21 mouse cellular contexts compared by ENCODE assay signal in genomic region chr8:127315811-127316210, GRCm38 (mm10).
DNase-seq lines count a peak whose midpoint lies in the region; ATAC-seq lines count a peak whose summit lies in the region.
"Had no signal": no experiment of that assay in that cellular context is flagged by ENCODE, and none has a peak within 500 bp of the region (broad histone marks: within the 10 kb centered on the region; RNA-seq: fewer than 3 reads in every experiment).

No protein-coding gene starts in this region.

- no peak overlapping the region for H3K9ac ChIP-seq in limb, embryonic 12.5 days (replicated peaks)
- H3K9ac ChIP-seq in forebrain, embryonic 12.5 days: no peak overlapping the region
- H3K9ac ChIP-seq: limb, embryonic 13.5 days; liver, embryonic 12.5 days; midbrain, embryonic 13.5 days had no signal

- no peak for DNase-seq in limb, embryonic 10.5 days (ENCODE audit: low spot score)
- peak; percentile 35 to 58 for DNase-seq in kidney, adult 8-10 months
- DNase-seq in kidney, postnatal 10 days: peak; percentile 26
- DNase-seq in cerebellum, postnatal 25 days: no peak
- no peak for DNase-seq in layer of hippocampus, postnatal 36 days
- DNase-seq: adrenal gland, postnatal 36 days; cerebellum, adult 2 months; cerebellum, postnatal 14 days; heart, postnatal 14 days; lung, adult 18-20 months; lung, postnatal 10 days; thymus, adult 2 months; thymus, postnatal 36 days had no signal

- no peak for ATAC-seq in limb, embryonic 12.5 days (ENCODE audit: insufficient number of reproducible peaks, insufficient read depth, low FRiP score, low TSS enrichment, low read depth)
- ATAC-seq in forebrain, embryonic 12.5 days (ENCODE audit: low FRiP score): no peak
- ATAC-seq: forebrain, embryonic 14.5 days; hindbrain, embryonic 16.5 days; liver, embryonic 12.5 days; midbrain, embryonic 13.5 days had no signal

- H3K4me3 ChIP-seq in limb, embryonic 12.5 days (replicated peaks): no peak overlapping the region
- no peak overlapping the region for H3K4me3 ChIP-seq in limb, embryonic 10.5 days
- no peak overlapping the region for H3K4me3 ChIP-seq in forebrain, embryonic 12.5 days (replicated peaks)
- H3K4me3 ChIP-seq: limb, embryonic 13.5 days; liver, embryonic 12.5 days; midbrain, embryonic 13.5 days had no signal

- WGBS in limb, embryonic 12.5 days: 13% methylated on average over 1 of the region's 1 CpGs
- 24% methylated on average over 1 of the region's 1 CpGs for WGBS in limb, embryonic 10.5 days
- WGBS in forebrain, embryonic 12.5 days: 75% methylated on average over 1 of the region's 1 CpGs

- H3K27me3 ChIP-seq in limb, embryonic 12.5 days: no peaks in the 10 kb centered on the region
- H3K27me3 ChIP-seq in limb, embryonic 10.5 days (ENCODE audit: low read depth, poor library complexity, severe bottlenecking): no peaks in the 10 kb centered on the region
- no peaks in the 10 kb centered on the region for H3K27me3 ChIP-seq in forebrain, embryonic 12.5 days
- H3K27me3 ChIP-seq: limb, embryonic 13.5 days; liver, embryonic 12.5 days; midbrain, embryonic 13.5 days had no signal

- no peaks in the 10 kb centered on the region for H3K9me3 ChIP-seq in limb, embryonic 12.5 days
- H3K9me3 ChIP-seq in limb, embryonic 10.5 days (replicated peaks): no peaks in the 10 kb centered on the region
- no peaks in the 10 kb centered on the region for H3K9me3 ChIP-seq in forebrain, embryonic 12.5 days
- H3K9me3 ChIP-seq: limb, embryonic 13.5 days; liver, embryonic 12.5 days; midbrain, embryonic 13.5 days had no signal

- H3K4me2 ChIP-seq in limb, embryonic 12.5 days: no peak overlapping the region
- no peak overlapping the region for H3K4me2 ChIP-seq in forebrain, embryonic 12.5 days
- H3K4me2 ChIP-seq: limb, embryonic 13.5 days; liver, embryonic 12.5 days; midbrain, embryonic 13.5 days had no signal

- 0 out of 2 replicates have a peak overlapping the region, but pooled peaks have one; percentile 23 for H3K27ac ChIP-seq in limb, embryonic 12.5 days
- no peak overlapping the region for H3K27ac ChIP-seq in limb, embryonic 10.5 days
- no peak overlapping the region for H3K27ac ChIP-seq in forebrain, embryonic 12.5 days
- H3K27ac ChIP-seq: limb, embryonic 13.5 days; liver, embryonic 12.5 days; midbrain, embryonic 13.5 days had no signal

- peaks cover 12% of the 10 kb centered on the region for H3K4me1 ChIP-seq in limb, embryonic 12.5 days (replicated peaks)
- H3K4me1 ChIP-seq in limb, embryonic 10.5 days: peaks cover 9% of the 10 kb centered on the region
- H3K4me1 ChIP-seq in forebrain, embryonic 12.5 days: no peaks in the 10 kb centered on the region
- H3K4me1 ChIP-seq: liver, embryonic 12.5 days; midbrain, embryonic 13.5 days had no signal

- H3K36me3 ChIP-seq in limb, embryonic 12.5 days: no peaks in the 10 kb centered on the region
- no peaks in the 10 kb centered on the region for H3K36me3 ChIP-seq in limb, embryonic 10.5 days
- H3K36me3 ChIP-seq in forebrain, embryonic 12.5 days (replicated peaks): no peaks in the 10 kb centered on the region
- H3K36me3 ChIP-seq: G1E; liver, embryonic 12.5 days; midbrain, embryonic 13.5 days had no signal

Comparison
In these comparisons a context has a peak if more than half of its experiments do, and no peak if none do; other contexts are left out.
1. DNase-seq: peak in kidney, adult 8-10 months (2 of 2) and kidney, postnatal 10 days (single experiment); none in limb, embryonic 10.5 days (single experiment), cerebellum, postnatal 25 days (0 of 2) and layer of hippocampus, postnatal 36 days (0 of 2).